Mouse (Mus musculus) brown adipose tissue, adult 24 weeks (tissue): ENCODE results near the gene Pdpr. TPM values are rescaled to one million over a fixed set of nuclear protein-coding genes. Genes with fewer than 3 reads are reported as not detected.
"Not testable (repeated sequence)": the region's sequence is repeated elsewhere in the genome, so short reads cannot be mapped to it uniquely, and the experiment has no call there.

Source experiments
- H3K27ac ChIP-seq: fragments of 200-500 bp; replicated peaks from 2 replicates; pipeline ENCODE4 v1.5.1; 2012; ENCODE audit warnings: low read depth, mild to moderate bottlenecking, low read length
- H3K4me1 ChIP-seq: fragments of 200-500 bp; 2 replicates; pipeline ENCODE4 v1.6.1; 2012; ENCODE audit warnings: low read length, mixed read lengths; ENCODE audit not compliant: control insufficient read depth, insufficient read depth, insufficient read length
- H3K4me3 ChIP-seq: fragments of 200-500 bp; 2 replicates; pipeline ENCODE4 v1.5.1; 2012; ENCODE audit warnings: low read depth, mild to moderate bottlenecking, low read length, moderate library complexity; ENCODE audit not compliant: insufficient read depth
- polyA plus RNA-seq: library from polyadenylated mRNA; stranded (reverse); fragments of >200 nt; gene quantifications from 2 replicates; pipeline ENCODE4 v1.2.4, GENCODE M21; 2012; ENCODE audit not compliant: missing spikeins, insufficient read depth, insufficient read length

Pdpr gene
- polyA plus RNA-seq, 1 experiment = 50.5 TPM

- no peaks in the 10 kb centered on the region for H3K4me1 ChIP-seq
- no peak overlapping the region for H3K27ac ChIP-seq
- H3K4me3 ChIP-seq = no peak overlapping the region
Observed at GRCm38 (mm10) chr8:111067439-111067838, 27.0 kb upstream of the Pdpr start.

GRCm38 (mm10) chr8:111068660-111069059, 25.8 kb upstream of the Pdpr start:
- not testable (repeated sequence) for H3K4me1 ChIP-seq, H3K27ac ChIP-seq

DNA sequence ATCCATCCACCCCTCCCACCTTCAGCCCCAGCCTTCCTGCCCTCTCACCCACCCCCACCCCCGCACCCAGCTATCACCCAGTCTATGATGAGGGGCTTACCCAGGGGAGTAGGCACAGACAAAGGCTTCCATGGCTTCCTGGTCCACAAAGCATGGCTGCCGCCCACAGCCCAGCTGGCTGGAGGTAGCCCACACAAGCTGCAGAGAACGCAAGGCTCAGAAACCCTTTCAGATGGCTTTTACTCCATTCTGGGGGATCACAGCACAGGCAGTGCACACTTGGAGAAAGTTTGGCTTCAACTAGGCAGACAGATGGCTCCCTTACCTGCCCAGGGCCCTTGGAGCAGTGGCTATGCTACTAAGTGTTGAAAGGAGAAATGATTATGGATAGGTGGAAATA, 18.5 kb upstream of the Pdpr start:
- Histone ChIP-seq H3K27ac (no peak overlapping the region), H3K4me3 (no peak overlapping the region), H3K4me1 (no peaks in the 10 kb centered on the region)

More at GRCm38 (mm10) chr8:111068660-111069059, 25.8 kb upstream of the Pdpr start:
- not testable (repeated sequence) for H3K4me3 ChIP-seq

GRCm38 (mm10) chr8:111079461-111079860, 15.0 kb upstream of the Pdpr start:
- Histone ChIP-seq H3K4me3 (no peak overlapping the region), H3K4me1 (no peaks in the 10 kb centered on the region), H3K27ac (no peak overlapping the region)

DNA sequence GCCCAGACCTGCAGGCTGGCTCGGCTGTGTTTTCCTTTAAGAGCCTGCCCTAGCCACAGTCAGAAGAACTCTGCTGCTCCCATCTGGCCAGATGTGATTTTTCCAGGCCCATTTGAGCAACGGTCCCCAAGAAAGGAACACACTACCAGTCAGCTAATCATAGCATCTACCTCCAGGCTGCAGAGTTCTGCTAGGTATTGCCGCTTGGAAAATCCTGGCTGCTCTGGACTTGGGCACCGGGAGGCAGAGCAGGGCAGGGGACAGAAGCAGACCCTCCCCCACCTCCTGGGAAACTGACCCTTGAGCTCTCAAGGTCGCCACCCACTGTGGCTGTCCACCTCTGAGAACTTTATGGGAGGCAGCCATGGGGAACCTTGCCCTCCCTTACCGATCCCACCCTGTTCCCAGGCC, 14.6 kb upstream of the Pdpr start:
- H3K4me3 ChIP-seq = no peak overlapping the region
- no peaks in the 10 kb centered on the region for H3K4me1 ChIP-seq
- no peak overlapping the region for H3K27ac ChIP-seq

DNA sequence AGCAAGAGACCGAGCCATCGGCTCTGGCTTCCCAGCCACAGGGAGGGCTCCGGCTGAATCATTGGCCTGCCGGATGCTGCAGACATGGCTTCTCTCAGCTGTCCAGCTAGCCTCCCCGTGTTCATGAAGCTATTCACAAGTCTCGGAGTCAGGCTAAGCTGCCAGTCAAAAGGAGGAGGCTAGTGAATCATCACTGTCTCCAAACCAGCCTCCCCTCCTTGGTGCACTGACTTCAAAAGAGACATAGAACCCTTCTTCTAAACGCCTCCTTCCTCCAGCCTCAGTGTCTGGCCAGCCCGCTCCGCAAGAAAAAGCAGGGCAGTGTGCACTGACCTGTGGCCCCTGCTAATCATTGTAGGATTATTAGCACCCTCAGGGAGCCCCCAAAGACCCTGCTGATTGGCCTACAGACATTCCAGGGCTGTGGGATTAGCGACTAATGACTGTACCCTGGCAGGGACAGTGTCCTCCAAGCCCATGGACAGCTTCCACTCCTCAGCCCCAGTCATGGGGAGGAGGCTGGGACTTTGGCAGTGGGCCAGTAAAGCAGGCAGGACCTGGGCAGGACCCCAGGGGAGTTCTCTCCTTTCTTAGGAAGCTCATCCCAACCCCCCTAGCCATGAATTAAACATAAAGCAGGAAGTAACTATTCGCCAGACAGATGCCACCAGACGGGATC, 12.7 kb upstream of the Pdpr start:
- no peak overlapping the region for H3K27ac ChIP-seq
- H3K4me3 ChIP-seq = no peak overlapping the region
- no peaks in the 10 kb centered on the region for H3K4me1 ChIP-seq

DNA sequence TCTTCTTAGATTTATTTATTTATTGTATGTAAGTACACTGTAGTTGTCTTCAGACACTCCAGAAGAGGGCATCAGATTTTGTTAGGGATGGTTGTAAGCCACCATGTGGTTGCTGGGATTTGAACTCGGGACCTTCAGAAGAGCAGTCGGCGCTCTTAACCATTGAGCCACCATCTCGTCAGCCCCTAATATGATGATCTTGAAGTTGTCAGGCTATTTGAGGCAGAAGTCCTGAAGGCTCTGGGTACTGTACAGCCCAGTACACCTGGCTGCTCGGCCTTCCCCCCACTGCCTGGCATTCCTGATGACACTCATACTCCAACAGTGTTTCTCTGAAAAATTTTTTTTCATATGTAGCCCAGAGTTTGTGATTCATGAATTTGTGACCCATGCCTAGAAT, 10.5 kb upstream of the Pdpr start:
- H3K4me3 ChIP-seq, H3K27ac ChIP-seq: not testable (repeated sequence)

DNA sequence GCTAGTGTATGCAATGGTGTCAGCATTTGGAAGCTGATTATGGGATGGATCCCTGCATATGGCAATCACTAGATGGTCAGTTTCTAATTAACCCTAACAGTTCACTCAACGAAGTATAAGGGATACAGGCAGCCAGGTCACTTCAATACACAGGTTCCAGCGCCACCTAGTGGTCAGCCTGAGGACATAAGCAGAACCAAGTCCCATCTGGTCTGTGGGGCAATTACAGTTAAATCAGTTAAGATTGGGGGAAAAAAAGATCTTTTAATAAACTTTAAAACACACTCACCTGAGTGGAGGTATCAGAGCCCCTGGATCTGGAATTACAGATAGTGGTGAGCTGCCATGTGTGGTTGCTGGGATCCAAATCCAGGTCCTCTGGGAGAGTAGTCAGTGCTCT, 4.3 kb upstream of the Pdpr start:
- Histone ChIP-seq H3K27ac (no peak overlapping the region), H3K4me1 (peaks cover 2% of the 10 kb centered on the region; the same call in 1 of the 2 replicates), H3K4me3 (no peak overlapping the region)

More for the DNA sequence above, 10.5 kb upstream of the Pdpr start:
- H3K4me1 ChIP-seq = not testable (repeated sequence)

- Histone ChIP-seq H3K4me1 (peaks cover 12% of the 10 kb centered on the region), H3K4me3 (no peak overlapping the region), H3K27ac (no peak overlapping the region)
Observed at GRCm38 (mm10) chr8:111091706-111092105, 2.7 kb upstream of the Pdpr start.

GRCm38 (mm10) chr8:111092326-111092725, 2.1 kb upstream of the Pdpr start, which contains the start of gene Clec18a:
Gene Clec18a, minus strand, starts transcription at chr8:111092426.
- H3K27ac ChIP-seq = 0 out of 2 replicates have a peak within 1 kb of the TSS, but pooled peaks have one; percentile 18
- H3K4me3 ChIP-seq = not testable (repeated sequence)
- H3K4me1 ChIP-seq = peaks cover 12% of the 10 kb centered on the region

GRCm38 (mm10) chr8:111094719-111095302, 381 bp downstream of the Pdpr start:
- peak overlapping the region; percentile 92 for H3K4me3 ChIP-seq
- peak overlapping the region; percentile 52 for H3K27ac ChIP-seq
- H3K4me1 ChIP-seq = peaks cover 12% of the 10 kb centered on the region

DNA sequence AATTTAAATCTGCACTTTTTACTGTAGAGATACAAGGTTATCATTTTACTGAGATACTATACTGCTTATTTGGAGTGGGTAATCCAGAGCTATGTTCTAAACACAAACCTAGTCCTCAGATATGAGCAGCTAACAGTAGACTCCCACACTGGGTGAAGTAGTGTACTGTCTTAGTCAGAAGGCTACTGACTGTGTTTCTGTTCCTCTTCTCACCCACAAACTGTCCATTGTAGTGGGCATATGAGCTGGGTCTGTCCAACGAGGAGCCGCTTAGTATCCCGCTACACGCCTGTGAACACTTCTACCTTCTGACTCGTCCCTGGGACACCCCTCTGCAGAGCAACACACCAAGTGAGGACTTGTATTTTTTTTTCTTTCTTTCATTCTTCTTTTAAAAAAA, 20.5 kb downstream of the Pdpr start:
- no peaks in the 10 kb centered on the region for H3K4me1 ChIP-seq
- no peak overlapping the region for H3K27ac ChIP-seq
- H3K4me3 ChIP-seq = no peak overlapping the region

DNA sequence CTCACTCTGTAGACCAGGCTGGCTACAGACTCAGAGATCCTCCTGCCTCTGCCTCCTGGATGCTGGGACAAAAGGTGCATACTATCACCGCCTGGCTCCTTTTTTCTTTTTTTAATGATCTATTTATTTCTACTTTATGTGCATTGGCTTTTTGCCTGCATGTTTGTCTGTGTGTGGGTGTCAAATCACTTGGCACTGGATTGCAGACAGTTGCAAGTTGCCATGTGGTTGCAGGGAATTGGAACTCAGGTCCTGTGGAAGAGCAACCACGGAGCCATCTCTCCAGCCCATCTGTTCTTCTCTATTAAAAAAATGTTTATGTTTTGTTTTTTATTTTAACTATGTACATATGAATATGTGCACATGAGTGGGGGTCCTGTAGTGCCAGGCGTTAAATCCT, 25.1 kb downstream of the Pdpr start:
- no peaks in the 10 kb centered on the region for H3K4me1 ChIP-seq
- no peak overlapping the region for H3K4me3 ChIP-seq
- no peak overlapping the region for H3K27ac ChIP-seq

- no peak overlapping the region for H3K4me3 ChIP-seq
- H3K27ac ChIP-seq = no peak overlapping the region
- no peaks in the 10 kb centered on the region for H3K4me1 ChIP-seq
Observed at GRCm38 (mm10) chr8:111130756-111131155, 36.3 kb downstream of the Pdpr start.

- no peak overlapping the region for H3K27ac ChIP-seq
- peaks cover 7% of the 10 kb centered on the region; the same call in 1 of the 2 replicates for H3K4me1 ChIP-seq
- no peak overlapping the region for H3K4me3 ChIP-seq
Observed at GRCm38 (mm10) chr8:111142521-111142920, 48.1 kb downstream of the Pdpr start.

DNA sequence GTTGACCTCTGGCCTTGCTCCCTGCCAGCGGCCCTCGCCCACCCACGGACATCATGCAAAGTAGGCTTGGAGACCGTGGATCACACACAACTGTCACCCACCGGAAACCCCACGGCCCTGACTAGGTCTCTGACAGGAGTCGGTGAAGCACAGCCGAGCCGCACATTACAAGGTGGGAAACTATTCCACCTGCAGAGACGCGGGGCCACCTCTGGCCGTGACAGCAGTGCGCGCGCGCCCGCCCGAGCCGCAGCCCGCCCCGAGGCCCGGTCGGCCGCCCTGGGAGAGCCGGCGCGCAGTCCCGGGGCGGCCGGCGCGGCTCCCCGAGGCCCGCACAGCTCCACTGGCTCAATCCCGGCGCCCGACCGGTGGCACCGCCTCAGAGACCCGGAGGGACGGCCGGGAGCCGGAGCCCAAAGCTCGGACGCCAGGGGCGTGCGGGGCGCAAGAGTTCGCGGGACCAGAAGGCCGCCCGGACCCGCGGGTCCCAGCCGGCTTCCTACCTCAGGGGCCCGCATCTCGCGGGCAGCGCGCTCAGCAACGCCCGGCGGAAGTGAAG, 50.5 kb downstream of the Pdpr start:
- Histone ChIP-seq H3K27ac (peak overlapping the region; percentile 55), H3K4me3 (peak overlapping the region; percentile 97)
- H3K4me1 ChIP-seq = not testable (repeated sequence)
